Mouse (Mus musculus) lung, embryonic 15.5 days (tissue): ENCODE results near the gene Nfyc. TPM values are rescaled to one million over a fixed set of nuclear protein-coding genes. Genes with fewer than 3 reads are reported as not detected.
A peak's percentile ranks its signal among the peaks of the same experiment; 100 is the strongest.

Experiments
- ATAC-seq: fragments of 200-750 bp; cut with Nextera tagmentation; 2 replicates; pipeline ENCODE4 v1.8.0; 2017; ENCODE audit warnings: moderate number of reproducible peaks, borderline replicate concordance; ENCODE audit not compliant: low FRiP score, low TSS enrichment; ENCODE audit errors: extremely low read depth
- H3K27ac ChIP-seq: fragments of 300-500 bp; sonication (generic); 2 replicates; pipeline ENCODE4 v1.5.1; 2015; ENCODE audit warnings: moderate library complexity, mild to moderate bottlenecking, inconsistent platforms
- H3K27me3 ChIP-seq: fragments of 300-500 bp; sonication (generic); 2 replicates; pipeline ENCODE4 v1.6.1; 2015; ENCODE audit warnings: inconsistent platforms
- H3K36me3 ChIP-seq: fragments of 300-500 bp; sonication (generic); 2 replicates; pipeline ENCODE4 v1.6.1; 2015; ENCODE audit warnings: inconsistent platforms
- H3K4me1 ChIP-seq: fragments of 300-500 bp; sonication (generic); 2 replicates; pipeline ENCODE4 v1.6.1; 2015; ENCODE audit warnings: inconsistent platforms
- H3K4me2 ChIP-seq: fragments of 300-500 bp; sonication (generic); 2 replicates; pipeline ENCODE4 v1.6.1; 2015; ENCODE audit warnings: inconsistent platforms, mild to moderate bottlenecking, moderate library complexity
- H3K4me3 ChIP-seq: fragments of 300-500 bp; sonication (generic); 2 replicates; pipeline ENCODE4 v1.5.1; 2015; ENCODE audit warnings: mild to moderate bottlenecking, inconsistent platforms
- H3K9ac ChIP-seq: fragments of 300-500 bp; sonication (generic); 2 replicates; pipeline ENCODE4 v1.6.1; 2015; ENCODE audit warnings: inconsistent platforms
- H3K9me3 ChIP-seq: fragments of 300-500 bp; sonication (generic); 2 replicates; pipeline ENCODE4 v1.6.1; 2016; ENCODE audit warnings: inconsistent platforms
- WGBS: fragments of 180-500 bp; shearing (Covaris S2); methylation state at CpG from one replicate; pipeline ENCODE4 v1.1.7; 2015; 5-methylcytosine and 5-hydroxymethylcytosine counted together
- polyA plus RNA-seq: library from polyadenylated mRNA; unstranded; fragments of >200 nt; fragmentation: Nextera tagmentation; extraction: Ambion mirVana; gene quantifications from 2 replicates; pipeline ENCODE4 v1.2.1, GENCODE M21; 2015

The Nfyc gene
- polyA plus RNA-seq, 1 experiment from 2014 or later: 99.5 TPM

GRCm38 (mm10) chr4:120727842-120728241 lies 103.5 kb downstream of the Nfyc start:
- Histone ChIP-seq H3K4me2 (no peak overlapping the region), H3K36me3 (no peaks in the 10 kb centered on the region), H3K4me3 (no peak overlapping the region), H3K9ac (no peak overlapping the region), H3K27ac (no peak overlapping the region), H3K4me1 (peaks cover 29% of the 10 kb centered on the region), H3K27me3 (peaks cover 7% of the 10 kb centered on the region; the same call in 1 of the 2 replicates), H3K9me3 (no peaks in the 10 kb centered on the region)
- 69% methylated on average over 11 of the region's 11 CpGs for WGBS
- ATAC-seq: no peak

GRCm38 (mm10) chr4:120726174-120726573 lies 105.2 kb downstream of the Nfyc start:
- H3K9ac ChIP-seq: no peak overlapping the region
- WGBS: 52% methylated on average over 4 of the region's 4 CpGs
- H3K27ac ChIP-seq: no peak overlapping the region
- no peaks in the 10 kb centered on the region for H3K9me3 ChIP-seq
- H3K27me3 ChIP-seq: 0 out of 2 replicates have a peak, but pooled peaks cover 3% of the 10 kb centered on the region
- no peak for ATAC-seq
- peaks cover 21% of the 10 kb centered on the region for H3K4me1 ChIP-seq
- H3K4me3 ChIP-seq: no peak overlapping the region
- no peak overlapping the region for H3K4me2 ChIP-seq
- no peaks in the 10 kb centered on the region for H3K36me3 ChIP-seq

- no peak overlapping the region for H3K4me2 ChIP-seq
- peaks cover 15% of the 10 kb centered on the region for H3K4me1 ChIP-seq
- H3K36me3 ChIP-seq: no peaks in the 10 kb centered on the region
- H3K9ac ChIP-seq: no peak overlapping the region
- no peak overlapping the region for H3K4me3 ChIP-seq
- H3K27me3 ChIP-seq: 0 out of 2 replicates have a peak, but pooled peaks cover 3% of the 10 kb centered on the region
- H3K27ac ChIP-seq: no peak overlapping the region
- no peak for ATAC-seq
- no peaks in the 10 kb centered on the region for H3K9me3 ChIP-seq
- 44% methylated on average over 5 of the region's 5 CpGs for WGBS
These were observed 105.8 kb downstream of the Nfyc start for GRCm38 (mm10) chr4:120725516-120726090.

GRCm38 (mm10) chr4:120721574-120721973 lies 109.8 kb downstream of the Nfyc start:
- Histone ChIP-seq H3K27ac (no peak overlapping the region), H3K9ac (no peak overlapping the region), H3K4me1 (peaks cover 4% of the 10 kb centered on the region), H3K9me3 (no peaks in the 10 kb centered on the region), H3K4me3 (no peak overlapping the region), H3K36me3 (no peaks in the 10 kb centered on the region), H3K27me3 (peaks cover 10% of the 10 kb centered on the region), H3K4me2 (no peak overlapping the region)
- no peak for ATAC-seq
- 77% methylated on average over 2 of the region's 2 CpGs for WGBS

- no peaks in the 10 kb centered on the region for H3K36me3 ChIP-seq
- H3K4me3 ChIP-seq: no peak overlapping the region
- no peak overlapping the region for H3K4me2 ChIP-seq
- no peaks in the 10 kb centered on the region for H3K9me3 ChIP-seq
- peaks cover 8% of the 10 kb centered on the region for H3K4me1 ChIP-seq
- H3K27ac ChIP-seq: no peak overlapping the region
- no peak for ATAC-seq
- WGBS: 35% methylated on average over 5 of the region's 5 CpGs
- no peak overlapping the region for H3K9ac ChIP-seq
- H3K27me3 ChIP-seq: peaks cover 26% of the 10 kb centered on the region
These were observed 112.2 kb downstream of the Nfyc start for GRCm38 (mm10) chr4:120719152-120719551.

GRCm38 (mm10) chr4:120717591-120717990 lies 113.8 kb downstream of the Nfyc start:
- Histone ChIP-seq H3K36me3 (no peaks in the 10 kb centered on the region), H3K27ac (no peak overlapping the region), H3K4me1 (peaks cover 8% of the 10 kb centered on the region), H3K27me3 (peaks cover 26% of the 10 kb centered on the region), H3K9ac (no peak overlapping the region), H3K4me3 (no peak overlapping the region), H3K4me2 (no peak overlapping the region), H3K9me3 (no peaks in the 10 kb centered on the region)
- 54% methylated on average over 8 of the region's 8 CpGs for WGBS
- no peak for ATAC-seq

GRCm38 (mm10) chr4:120716765-120717164 lies 114.6 kb downstream of the Nfyc start:
- peak overlapping the region; percentile 36 for H3K4me3 ChIP-seq
- ATAC-seq: no peak
- H3K9ac ChIP-seq: peak overlapping the region; percentile 29; the same call in 1 of the 2 replicates
- H3K4me2 ChIP-seq: peak overlapping the region; percentile 74
- H3K27ac ChIP-seq: no peak overlapping the region
- peaks cover 8% of the 10 kb centered on the region for H3K4me1 ChIP-seq
- no peaks in the 10 kb centered on the region for H3K9me3 ChIP-seq
- H3K36me3 ChIP-seq: no peaks in the 10 kb centered on the region
- H3K27me3 ChIP-seq: peaks cover 24% of the 10 kb centered on the region
- WGBS: 13% methylated on average over 12 of the region's 12 CpGs

- Histone ChIP-seq H3K36me3 (no peaks in the 10 kb centered on the region), H3K9ac (peak overlapping the region; percentile 29; the same call in 1 of the 2 replicates), H3K27ac (no peak overlapping the region), H3K27me3 (peaks cover 23% of the 10 kb centered on the region), H3K4me2 (peak overlapping the region; percentile 74), H3K4me1 (peaks cover 8% of the 10 kb centered on the region), H3K4me3 (peak overlapping the region; percentile 36), H3K9me3 (no peaks in the 10 kb centered on the region)
- 5% methylated on average over 12 of the region's 12 CpGs for WGBS
- peak; percentile 79 for ATAC-seq
These were observed 115.2 kb downstream of the Nfyc start for GRCm38 (mm10) chr4:120716141-120716571.

- Histone ChIP-seq H3K9me3 (no peaks in the 10 kb centered on the region), H3K27ac (no peak overlapping the region), H3K4me3 (no peak overlapping the region), H3K4me1 (peaks cover 8% of the 10 kb centered on the region), H3K27me3 (peaks cover 23% of the 10 kb centered on the region), H3K36me3 (no peaks in the 10 kb centered on the region), H3K4me2 (no peak overlapping the region), H3K9ac (no peak overlapping the region)
- no peak for ATAC-seq
- 73% methylated on average over 6 of the region's 6 CpGs for WGBS
These were observed 117.4 kb downstream of the Nfyc start for GRCm38 (mm10) chr4:120713856-120714497.

GRCm38 (mm10) chr4:120713021-120713420 lies 118.4 kb downstream of the Nfyc start:
- 85% methylated on average over 6 of the region's 6 CpGs for WGBS
- Histone ChIP-seq H3K27me3 (peaks cover 23% of the 10 kb centered on the region), H3K27ac (no peak overlapping the region), H3K4me3 (no peak overlapping the region), H3K9me3 (no peaks in the 10 kb centered on the region), H3K9ac (no peak overlapping the region), H3K4me2 (no peak overlapping the region), H3K4me1 (peaks cover 8% of the 10 kb centered on the region), H3K36me3 (no peaks in the 10 kb centered on the region)
- no peak for ATAC-seq

- Histone ChIP-seq H3K27ac (no peak overlapping the region), H3K9ac (no peak overlapping the region), H3K4me2 (no peak overlapping the region), H3K4me3 (no peak overlapping the region), H3K27me3 (peaks cover 17% of the 10 kb centered on the region), H3K36me3 (no peaks in the 10 kb centered on the region), H3K4me1 (peaks cover 8% of the 10 kb centered on the region), H3K9me3 (no peaks in the 10 kb centered on the region)
- ATAC-seq: no peak
- 68% methylated on average over 12 of the region's 12 CpGs for WGBS
These were observed 119.1 kb downstream of the Nfyc start for GRCm38 (mm10) chr4:120712236-120712635.
